Mouse (Mus musculus): ENCODE measurements around the gene Gm17542. TPM values are rescaled to one million over a fixed set of nuclear protein-coding genes. Genes with fewer than 3 reads are reported as not detected.
A peak's percentile ranks its signal among the peaks of the same experiment; 100 is the strongest.
"Not testable (repeated sequence)": the region's sequence is repeated elsewhere in the genome, so short reads cannot be mapped to it uniquely, and the experiment has no call there.

Gm17542 gene
- total RNA-seq (2014; rRNA removed) (not detected in 2 replicates), polyA plus RNA-seq (2015; fragmentation: Nextera tagmentation; extraction: Ambion mirVana) (not detected in 2 replicates)

GRCm38 (mm10) chr10:58718110-58718509 is at the start of gene Gm17542:
Gm17542 (minus strand) TSS chr10:58718210.
- H3K4me2 ChIP-seq (ENCODE audit: low read depth, low read length, poor library complexity, severe bottlenecking); H3K27ac ChIP-seq (ENCODE audit: low read depth, low read length); H3K4me3 ChIP-seq (ENCODE audit: low read depth, low read length); ATAC-seq (ENCODE audit: low FRiP score); H3K27me3 ChIP-seq (ENCODE audit: insufficient read depth, low read length); H3K4me1 ChIP-seq (ENCODE audit: insufficient read depth, low read length); H3K9me3 ChIP-seq (ENCODE audit: low read length); H3K36me3 ChIP-seq (ENCODE audit: insufficient read depth, low read length); H3K9ac ChIP-seq (replicated peaks; ENCODE audit: low read length, poor library complexity, severe bottlenecking); DNase-seq (ENCODE audit: low spot score): not testable (repeated sequence)

DNA sequence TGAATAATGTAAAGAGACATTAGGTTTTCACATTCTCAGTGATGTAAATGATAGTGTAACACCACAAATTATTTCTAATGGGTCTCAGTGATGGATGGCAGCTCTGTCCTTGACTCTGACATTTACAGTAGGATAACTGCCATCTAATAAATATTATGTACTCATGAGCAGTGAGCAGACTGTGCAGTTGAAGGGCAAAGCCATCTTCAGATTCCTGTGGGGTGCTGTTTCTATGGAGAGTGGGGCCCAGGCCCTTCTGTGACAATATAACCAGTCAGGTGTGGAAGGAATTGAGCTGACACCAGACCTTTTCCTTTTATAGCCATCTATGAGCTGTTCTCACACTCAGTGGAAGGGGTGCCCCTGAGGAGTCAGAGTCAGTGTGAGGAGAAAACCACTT is 21.8 kb upstream of the Gm17542 start:
- TF ChIP-seq CTCF (IDR thresholded peaks at IDR 0.05) = no peak
- H3K36me3 ChIP-seq (ENCODE audit: insufficient read depth, low read length) = no peaks in the 10 kb centered on the region
- H3K4me3 ChIP-seq (ENCODE audit: low read depth, low read length) = no peak overlapping the region
- H3K9ac ChIP-seq (replicated peaks; ENCODE audit: low read length, poor library complexity, severe bottlenecking) = no peak overlapping the region
- no peak overlapping the region for H3K4me2 ChIP-seq (ENCODE audit: low read depth, low read length, poor library complexity, severe bottlenecking)
- DNase-seq (ENCODE audit: low spot score) (no peak), ATAC-seq (ENCODE audit: low FRiP score) (no peak)
- no peak overlapping the region for H3K27ac ChIP-seq (ENCODE audit: low read depth, low read length)
- no peaks in the 10 kb centered on the region for H3K9me3 ChIP-seq (ENCODE audit: low read length)
- no peaks in the 10 kb centered on the region for H3K27me3 ChIP-seq (ENCODE audit: insufficient read depth, low read length)
- H3K4me1 ChIP-seq (ENCODE audit: insufficient read depth, low read length) = no peaks in the 10 kb centered on the region

DNA sequence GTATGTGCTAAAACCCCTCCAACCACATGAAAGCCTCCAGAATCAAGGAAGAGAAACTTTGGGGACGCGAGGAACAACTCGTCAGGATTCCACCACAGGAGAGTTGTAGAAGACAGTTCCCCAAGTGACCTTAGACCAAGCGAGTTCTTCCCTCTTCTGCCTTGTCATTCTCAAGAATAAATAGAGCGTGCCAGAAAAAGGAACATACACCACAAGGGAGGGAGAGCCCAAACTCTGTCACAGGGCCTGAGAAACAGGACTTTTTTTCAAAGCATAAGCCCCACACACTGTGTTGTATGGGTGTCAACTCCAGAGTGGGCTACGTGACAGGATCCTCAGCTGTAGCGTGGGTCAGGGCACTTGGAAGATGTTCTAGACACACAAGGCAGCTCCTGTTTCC is 20.1 kb upstream of the Gm17542 start:
- Histone ChIP-seq H3K36me3 (ENCODE audit: insufficient read depth, low read length) (no peaks in the 10 kb centered on the region), H3K4me3 (ENCODE audit: low read depth, low read length) (no peak overlapping the region), H3K4me1 (ENCODE audit: insufficient read depth, low read length) (no peaks in the 10 kb centered on the region), H3K27me3 (ENCODE audit: insufficient read depth, low read length) (no peaks in the 10 kb centered on the region), H3K4me2 (ENCODE audit: low read depth, low read length, poor library complexity, severe bottlenecking) (no peak overlapping the region), H3K9ac (replicated peaks; ENCODE audit: low read length, poor library complexity, severe bottlenecking) (no peak overlapping the region), H3K9me3 (ENCODE audit: low read length) (no peaks in the 10 kb centered on the region), H3K27ac (ENCODE audit: low read depth, low read length) (no peak overlapping the region)
- no peak for ATAC-seq (ENCODE audit: low FRiP score)
- no peak for DNase-seq (ENCODE audit: low spot score)
- TF ChIP-seq CTCF (IDR thresholded peaks at IDR 0.05) = no peak
- 87% methylated on average over 7 of the region's 7 CpGs for WGBS

GRCm38 (mm10) chr10:58714789-58715148 is 3.2 kb downstream of the Gm17542 start:
- H3K4me3 ChIP-seq (ENCODE audit: low read depth, low read length) = no peak overlapping the region
- ATAC-seq (ENCODE audit: low FRiP score) (no peak), DNase-seq (ENCODE audit: low spot score) (no peak)
- WGBS = 61% methylated on average over 3 of the region's 3 CpGs
- no peaks in the 10 kb centered on the region for H3K9me3 ChIP-seq (ENCODE audit: low read length)
- H3K27ac ChIP-seq (ENCODE audit: low read depth, low read length) = no peak overlapping the region
- peak overlapping the region; percentile 32; the same call in 1 of the 2 replicates for H3K4me2 ChIP-seq (ENCODE audit: low read depth, low read length, poor library complexity, severe bottlenecking)
- H3K4me1 ChIP-seq (ENCODE audit: insufficient read depth, low read length) = no peaks in the 10 kb centered on the region; the same call in 1 of the 2 replicates
- no peak overlapping the region for H3K9ac ChIP-seq (replicated peaks; ENCODE audit: low read length, poor library complexity, severe bottlenecking)
- H3K36me3 ChIP-seq (ENCODE audit: insufficient read depth, low read length) = no peaks in the 10 kb centered on the region
- H3K27me3 ChIP-seq (ENCODE audit: insufficient read depth, low read length) = no peaks in the 10 kb centered on the region
- TF ChIP-seq CTCF (IDR thresholded peaks at IDR 0.05) = no peak

- H3K27ac ChIP-seq (ENCODE audit: low read depth, low read length) = no peak overlapping the region
- H3K36me3 ChIP-seq (ENCODE audit: insufficient read depth, low read length) = no peaks in the 10 kb centered on the region
- WGBS = 49% methylated on average over 24 of the region's 24 CpGs
- H3K4me2 ChIP-seq (ENCODE audit: low read depth, low read length, poor library complexity, severe bottlenecking) = peak overlapping the region; percentile 32
- no peak for TF ChIP-seq CTCF (IDR thresholded peaks at IDR 0.05)
- no peak overlapping the region for H3K9ac ChIP-seq (replicated peaks; ENCODE audit: low read length, poor library complexity, severe bottlenecking)
- ATAC-seq (ENCODE audit: low FRiP score) (no peak), DNase-seq (ENCODE audit: low spot score) (no peak)
- H3K9me3 ChIP-seq (ENCODE audit: low read length) = no peaks in the 10 kb centered on the region
- no peaks in the 10 kb centered on the region for H3K27me3 ChIP-seq (ENCODE audit: insufficient read depth, low read length)
- peak overlapping the region; percentile 8; the same call in 1 of the 2 replicates for H3K4me3 ChIP-seq (ENCODE audit: low read depth, low read length)
- H3K4me1 ChIP-seq (ENCODE audit: insufficient read depth, low read length) = no peaks in the 10 kb centered on the region; the same call in 1 of the 2 replicates
These were observed 3.9 kb downstream of the Gm17542 start for GRCm38 (mm10) chr10:58713855-58714788.

DNA sequence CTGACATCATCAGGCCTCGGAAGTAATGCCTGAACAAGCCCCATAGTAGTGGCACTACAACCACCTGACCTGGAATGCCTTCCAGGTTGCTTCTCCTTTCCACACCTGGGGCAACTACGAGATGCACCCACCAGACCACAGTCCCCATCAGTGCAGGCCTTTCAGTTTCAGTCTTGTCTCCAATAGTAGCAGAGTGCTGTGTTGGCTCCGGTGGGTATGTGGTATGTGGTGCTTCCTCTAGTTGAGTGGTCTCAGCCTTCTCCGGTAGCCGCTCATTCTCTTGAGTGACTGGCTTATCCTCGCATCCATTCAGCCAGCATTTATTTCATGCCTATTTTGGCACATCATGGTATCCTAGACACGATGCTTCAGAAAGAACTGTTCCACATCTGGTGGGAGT is 4.8 kb downstream of the Gm17542 start:
- Histone ChIP-seq H3K4me3 (ENCODE audit: low read depth, low read length) (no peak overlapping the region), H3K9ac (replicated peaks; ENCODE audit: low read length, poor library complexity, severe bottlenecking) (no peak overlapping the region), H3K4me2 (ENCODE audit: low read depth, low read length, poor library complexity, severe bottlenecking) (no peak overlapping the region), H3K27ac (ENCODE audit: low read depth, low read length) (no peak overlapping the region), H3K4me1 (ENCODE audit: insufficient read depth, low read length) (no peaks in the 10 kb centered on the region; the same call in 1 of the 2 replicates), H3K36me3 (ENCODE audit: insufficient read depth, low read length) (no peaks in the 10 kb centered on the region), H3K9me3 (ENCODE audit: low read length) (no peaks in the 10 kb centered on the region), H3K27me3 (ENCODE audit: insufficient read depth, low read length) (no peaks in the 10 kb centered on the region)
- no peak for TF ChIP-seq CTCF (IDR thresholded peaks at IDR 0.05)
- ATAC-seq (ENCODE audit: low FRiP score) (no peak), DNase-seq (ENCODE audit: low spot score) (no peak)
- 82% methylated on average over 7 of the region's 7 CpGs for WGBS
